Mouse (Mus musculus): ENCODE measurements around the gene Vmn1r210. TPM values are rescaled to one million over a fixed set of nuclear protein-coding genes. Genes with fewer than 3 reads are reported as not detected.
"Not testable (repeated sequence)": the region's sequence is repeated elsewhere in the genome, so short reads cannot be mapped to it uniquely, and the experiment has no call there.

Vmn1r210 gene
- polyA plus RNA-seq (2016; fragmentation: Nextera tagmentation; extraction: Ambion mirVana), result not detected in 2 replicates

GRCm38 (mm10) chr13:22831248-22831647 is at the start of gene Vmn1r210:
Vmn1r210 (minus strand) TSS chr13:22831348.
- no peak for DNase-seq (ENCODE audit: low spot score)

GRCm38 (mm10) chr13:22879257-22879656 is 48.1 kb upstream of the Vmn1r210 start:
- DNase-seq (ENCODE audit: low spot score), result no peak
- no peaks in the 10 kb centered on the region for H3K36me3 ChIP-seq
- H3K27ac ChIP-seq, result no peak overlapping the region
- H3K4me3 ChIP-seq, result no peak overlapping the region
- no peaks in the 10 kb centered on the region for H3K9me3 ChIP-seq
- no peaks in the 10 kb centered on the region for H3K4me1 ChIP-seq (replicated peaks)
- 94% methylated on average over 1 of the region's 1 CpGs for WGBS
- no peaks in the 10 kb centered on the region for H3K27me3 ChIP-seq (ENCODE audit: insufficient read depth, poor library complexity, severe bottlenecking)

More at GRCm38 (mm10) chr13:22831248-22831647, at the start of gene Vmn1r210:
- Histone ChIP-seq H3K4me3 (no peak within 1 kb of the TSS), H3K27ac (no peak within 1 kb of the TSS), H3K9me3 (no peaks in the 10 kb centered on the region), H3K36me3 (no peaks in the 10 kb centered on the region), H3K27me3 (ENCODE audit: insufficient read depth, poor library complexity, severe bottlenecking) (no peaks in the 10 kb centered on the region), H3K4me1 (replicated peaks) (no peaks in the 10 kb centered on the region)
- 64% methylated on average over 4 of the region's 4 CpGs for WGBS

GRCm38 (mm10) chr13:22857461-22857860 is 26.3 kb upstream of the Vmn1r210 start, which contains the start of gene Vmn1r211:
Vmn1r211 (minus strand) TSS chr13:22857561.
- no peaks in the 10 kb centered on the region for H3K27me3 ChIP-seq (ENCODE audit: insufficient read depth, poor library complexity, severe bottlenecking)
- DNase-seq (ENCODE audit: low spot score), result no peak
- 71% methylated on average over 1 of the region's 1 CpGs for WGBS
- no peaks in the 10 kb centered on the region for H3K36me3 ChIP-seq
- H3K27ac ChIP-seq, result no peak within 1 kb of the TSS
- H3K4me1 ChIP-seq (replicated peaks), result no peaks in the 10 kb centered on the region
- no peak within 1 kb of the TSS for H3K4me3 ChIP-seq
- H3K9me3 ChIP-seq, result no peaks in the 10 kb centered on the region

- H3K27ac ChIP-seq, result no peak overlapping the region
- 76% methylated on average over 4 of the region's 4 CpGs for WGBS
- no peaks in the 10 kb centered on the region for H3K36me3 ChIP-seq
- H3K4me1 ChIP-seq (replicated peaks), result no peaks in the 10 kb centered on the region
- no peak for DNase-seq (ENCODE audit: low spot score)
- H3K9me3 ChIP-seq, result no peaks in the 10 kb centered on the region
- no peak overlapping the region for H3K4me3 ChIP-seq
- H3K27me3 ChIP-seq (ENCODE audit: insufficient read depth, poor library complexity, severe bottlenecking), result no peaks in the 10 kb centered on the region
Observed at GRCm38 (mm10) chr13:22854760-22855159, 23.6 kb upstream of the Vmn1r210 start.

GRCm38 (mm10) chr13:22846798-22847197 is 15.7 kb upstream of the Vmn1r210 start:
- WGBS, result 84% methylated on average over 1 of the region's 1 CpGs
- Histone ChIP-seq H3K27me3 (ENCODE audit: insufficient read depth, poor library complexity, severe bottlenecking) (no peaks in the 10 kb centered on the region), H3K27ac (no peak overlapping the region), H3K9me3 (no peaks in the 10 kb centered on the region), H3K4me1 (replicated peaks) (no peaks in the 10 kb centered on the region), H3K4me3 (no peak overlapping the region), H3K36me3 (no peaks in the 10 kb centered on the region)
- no peak for DNase-seq (ENCODE audit: low spot score)

- WGBS, result 45% methylated on average over 3 of the region's 3 CpGs
- H3K4me1 ChIP-seq (replicated peaks); H3K4me3 ChIP-seq; DNase-seq (ENCODE audit: low spot score); H3K27me3 ChIP-seq (ENCODE audit: insufficient read depth, poor library complexity, severe bottlenecking); H3K27ac ChIP-seq; H3K36me3 ChIP-seq; H3K9me3 ChIP-seq: not testable (repeated sequence)
Observed at GRCm38 (mm10) chr13:22844304-22844703, 13.2 kb upstream of the Vmn1r210 start.

GRCm38 (mm10) chr13:22829395-22829794 is 1.8 kb downstream of the Vmn1r210 start:
- H3K4me3 ChIP-seq; H3K9me3 ChIP-seq; H3K27ac ChIP-seq; H3K27me3 ChIP-seq (ENCODE audit: insufficient read depth, poor library complexity, severe bottlenecking); DNase-seq (ENCODE audit: low spot score); H3K4me1 ChIP-seq (replicated peaks); H3K36me3 ChIP-seq: not testable (repeated sequence)
- WGBS, result 39% methylated on average over 7 of the region's 7 CpGs

GRCm38 (mm10) chr13:22821601-22822000 is 9.5 kb downstream of the Vmn1r210 start:
- not testable (repeated sequence) for H3K4me1 ChIP-seq (replicated peaks); H3K9me3 ChIP-seq; H3K4me3 ChIP-seq; DNase-seq (ENCODE audit: low spot score); H3K27me3 ChIP-seq (ENCODE audit: insufficient read depth, poor library complexity, severe bottlenecking); H3K27ac ChIP-seq; H3K36me3 ChIP-seq
- WGBS, result 91% methylated on average over 1 of the region's 1 CpGs

GRCm38 (mm10) chr13:22809582-22809981 is 21.6 kb downstream of the Vmn1r210 start, which contains the start of gene Vmn1r209:
Vmn1r209 (minus strand) TSS chr13:22809682.
- H3K27ac ChIP-seq; H3K4me1 ChIP-seq (replicated peaks); H3K4me3 ChIP-seq; DNase-seq (ENCODE audit: low spot score); H3K36me3 ChIP-seq; H3K27me3 ChIP-seq (ENCODE audit: insufficient read depth, poor library complexity, severe bottlenecking); H3K9me3 ChIP-seq: not testable (repeated sequence)

GRCm38 (mm10) chr13:22788096-22788495 is 43.1 kb downstream of the Vmn1r210 start:
- WGBS, result 80% methylated on average over 3 of the region's 3 CpGs
- not testable (repeated sequence) for H3K4me3 ChIP-seq; H3K9me3 ChIP-seq; H3K27me3 ChIP-seq (ENCODE audit: insufficient read depth, poor library complexity, severe bottlenecking); H3K4me1 ChIP-seq (replicated peaks); H3K36me3 ChIP-seq; DNase-seq (ENCODE audit: low spot score); H3K27ac ChIP-seq

GRCm38 (mm10) chr13:22784159-22784558 is 47.0 kb downstream of the Vmn1r210 start:
- not testable (repeated sequence) for H3K27me3 ChIP-seq (ENCODE audit: insufficient read depth, poor library complexity, severe bottlenecking); DNase-seq (ENCODE audit: low spot score); H3K9me3 ChIP-seq; H3K4me1 ChIP-seq (replicated peaks); H3K36me3 ChIP-seq; H3K4me3 ChIP-seq; H3K27ac ChIP-seq

GRCm38 (mm10) chr13:22777300-22777699 is 53.8 kb downstream of the Vmn1r210 start, which contains the start of gene Vmn1r208:
Vmn1r208 (minus strand) TSS chr13:22777400.
- H3K4me1 ChIP-seq (replicated peaks); H3K27me3 ChIP-seq (ENCODE audit: insufficient read depth, poor library complexity, severe bottlenecking); DNase-seq (ENCODE audit: low spot score); H3K9me3 ChIP-seq; H3K36me3 ChIP-seq; H3K4me3 ChIP-seq; H3K27ac ChIP-seq: not testable (repeated sequence)
- WGBS, result no CpG with 5 or more reads among the region's 7 CpGs

Data from hindbrain, embryonic 10.5 days (tissue).